Mouse (Mus musculus): Measurements from ENCODE around the gene Polg2.
"Not testable (repeated sequence)": the region's sequence is repeated elsewhere in the genome, so short reads cannot be mapped to it uniquely, and the experiment has no call there.

The Polg2 gene

GRCm38 (mm10) chr11:106762800-106763185 lies 16.5 kb downstream of the Polg2 start:
- no peak for DNase-seq (ENCODE audit: extremely low spot score, low read depth, low spot score)

- no peak for DNase-seq (ENCODE audit: extremely low spot score, low read depth, low spot score)
Observed at GRCm38 (mm10) chr11:106762139-106762799, 17.1 kb downstream of the Polg2 start.

GRCm38 (mm10) chr11:106760511-106760910 lies 18.8 kb downstream of the Polg2 start:
- no peak for DNase-seq (ENCODE audit: extremely low spot score, low read depth, low spot score)

- no peak for DNase-seq (ENCODE audit: extremely low spot score, low read depth, low spot score)
Observed at GRCm38 (mm10) chr11:106759028-106759427, 20.3 kb downstream of the Polg2 start.

GRCm38 (mm10) chr11:106755583-106755982 lies 23.8 kb downstream of the Polg2 start:
- DNase-seq (ENCODE audit: extremely low spot score, low read depth, low spot score) = no peak

GRCm38 (mm10) chr11:106753314-106753713 lies 26.0 kb downstream of the Polg2 start:
- no peak for DNase-seq (ENCODE audit: extremely low spot score, low read depth, low spot score)

- DNase-seq (ENCODE audit: extremely low spot score, low read depth, low spot score) = no peak
Observed at GRCm38 (mm10) chr11:106752103-106752502, 27.2 kb downstream of the Polg2 start.

GRCm38 (mm10) chr11:106751039-106752018 lies 28.0 kb downstream of the Polg2 start, which contains the start of gene Milr1:
Gene Milr1 (plus strand): TSS chr11:106751226.
- no peak for DNase-seq (ENCODE audit: extremely low spot score, low read depth, low spot score)

- no peak for DNase-seq (ENCODE audit: extremely low spot score, low read depth, low spot score)
Observed at GRCm38 (mm10) chr11:106750121-106750751, 29.1 kb downstream of the Polg2 start, which contains the start of gene Pecam1. Gene Pecam1 (minus strand): TSS chr11:106750628.

GRCm38 (mm10) chr11:106749557-106750120 lies 29.7 kb downstream of the Polg2 start:
- DNase-seq (ENCODE audit: extremely low spot score, low read depth, low spot score) = not testable (repeated sequence)

GRCm38 (mm10) chr11:106744949-106745348 lies 34.4 kb downstream of the Polg2 start:
- DNase-seq (ENCODE audit: extremely low spot score, low read depth, low spot score) = no peak

- DNase-seq (ENCODE audit: extremely low spot score, low read depth, low spot score) = no peak
Observed at GRCm38 (mm10) chr11:106742388-106742841, 36.9 kb downstream of the Polg2 start.

GRCm38 (mm10) chr11:106741826-106742225 lies 37.5 kb downstream of the Polg2 start:
- no peak for DNase-seq (ENCODE audit: extremely low spot score, low read depth, low spot score)

GRCm38 (mm10) chr11:106741232-106741631 lies 38.1 kb downstream of the Polg2 start:
- no peak for DNase-seq (ENCODE audit: extremely low spot score, low read depth, low spot score)

- DNase-seq (ENCODE audit: extremely low spot score, low read depth, low spot score) = not testable (repeated sequence)
Observed at GRCm38 (mm10) chr11:106740724-106741123, 38.6 kb downstream of the Polg2 start.

- DNase-seq (ENCODE audit: extremely low spot score, low read depth, low spot score) = no peak
Observed at GRCm38 (mm10) chr11:106739116-106739515, 40.2 kb downstream of the Polg2 start.

- DNase-seq (ENCODE audit: extremely low spot score, low read depth, low spot score) = no peak
Observed at GRCm38 (mm10) chr11:106737178-106737621, 42.1 kb downstream of the Polg2 start.

- no peak for DNase-seq (ENCODE audit: extremely low spot score, low read depth, low spot score)
Observed at GRCm38 (mm10) chr11:106736614-106737013, 42.7 kb downstream of the Polg2 start.

- DNase-seq (ENCODE audit: extremely low spot score, low read depth, low spot score) = no peak
Observed at GRCm38 (mm10) chr11:106730714-106731113, 48.6 kb downstream of the Polg2 start.

GRCm38 (mm10) chr11:106729656-106730055 lies 49.7 kb downstream of the Polg2 start:
- no peak for DNase-seq (ENCODE audit: extremely low spot score, low read depth, low spot score)

Data from hindlimb bud, embryonic 11.5 days (tissue).